Mouse (Mus musculus) erythroblast, adult 5-6 weeks (primary cell): ENCODE results near the gene Pla2g2f. TPM values are rescaled to one million over a fixed set of nuclear protein-coding genes. Genes with fewer than 3 reads are reported as not detected.

Source experiments
- total RNA-seq, 2 experiments: library from RNA; stranded (forward) in 1 of 2; stranded (reverse) in 1 of 2; fragments of 150-400 nt in 1 of 2; fragments of 200-764, 138-1000 nt in 1 of 2; gene quantifications; 2 replicates each; pipeline versions ENCODE4 v1.2.3 to v1.2.4; 2015 to 2017; ENCODE audit warnings: low replicate concordance in 2 of 2

The Pla2g2f gene
- total RNA-seq, 2 experiments from 2014 or later: not detected

Other genes starting within 250 kb of the Pla2g2f start
- gene Vwa5b1, start 121.7 kb downstream of the Pla2g2f start, total RNA-seq (2015; ENCODE audit: low replicate concordance): not detected in 2 replicates
- 2.4 TPM in 1 of 2 replicates, not detected in the other for gene Vwa5b1, start 121.7 kb downstream of the Pla2g2f start, total RNA-seq (2017; ENCODE audit: low replicate concordance)
- not detected in 2 replicates for gene Pla2g2c, start 32.8 kb downstream of the Pla2g2f start, total RNA-seq (2015; ENCODE audit: low replicate concordance)
- not detected in 2 replicates for gene Pla2g2c, start 32.8 kb downstream of the Pla2g2f start, total RNA-seq (2017; ENCODE audit: low replicate concordance)
- gene Ubxn10, start 20.5 kb downstream of the Pla2g2f start, total RNA-seq (2015; ENCODE audit: low replicate concordance): not detected in 2 replicates
- gene Ubxn10, start 20.5 kb downstream of the Pla2g2f start, total RNA-seq (2017; ENCODE audit: low replicate concordance): not detected in 2 replicates
- gene Pla2g2d, start 18.1 kb upstream of the Pla2g2f start, total RNA-seq (2015; ENCODE audit: low replicate concordance): 0.84 TPM in 1 of 2 replicates, not detected in the other
- gene Pla2g2d, start 18.1 kb upstream of the Pla2g2f start, total RNA-seq (2017; ENCODE audit: low replicate concordance): 0.26 TPM in 1 of 2 replicates, not detected in the other
- gene Pla2g5, start 105.9 kb upstream of the Pla2g2f start, total RNA-seq (2015; ENCODE audit: low replicate concordance): not detected in 2 replicates
- not detected in 2 replicates for gene Pla2g5, start 105.9 kb upstream of the Pla2g2f start, total RNA-seq (2017; ENCODE audit: low replicate concordance)
- 11.5 TPM in 1 of 2 replicates, not detected in the other for gene Gm13030, start 116.3 kb upstream of the Pla2g2f start, total RNA-seq (2015; ENCODE audit: low replicate concordance)
- gene Gm13030, start 116.3 kb upstream of the Pla2g2f start, total RNA-seq (2017; ENCODE audit: low replicate concordance): not detected in 2 replicates
- not detected in 2 replicates for gene Pla2g2e, start 120.3 kb upstream of the Pla2g2f start, total RNA-seq (2015; ENCODE audit: low replicate concordance)
- gene Pla2g2e, start 120.3 kb upstream of the Pla2g2f start, total RNA-seq (2017; ENCODE audit: low replicate concordance): not detected in 2 replicates
- gene Otud3, start 156.3 kb upstream of the Pla2g2f start, total RNA-seq (2015; ENCODE audit: low replicate concordance): 1.5 and 2.1 TPM in 2 replicates
- gene Otud3, start 156.3 kb upstream of the Pla2g2f start, total RNA-seq (2017; ENCODE audit: low replicate concordance): 0.26 and 3.8 TPM in 2 replicates
- gene Rnf186, start 209.5 kb upstream of the Pla2g2f start, total RNA-seq (2015; ENCODE audit: low replicate concordance): not detected in 2 replicates
- not detected in 2 replicates for gene Rnf186, start 209.5 kb upstream of the Pla2g2f start, total RNA-seq (2017; ENCODE audit: low replicate concordance)
- gene Tmco4, start 215.3 kb upstream of the Pla2g2f start, total RNA-seq (2015; ENCODE audit: low replicate concordance): 0.19 and 0.42 TPM in 2 replicates
- 1.4 and 2.5 TPM in 2 replicates for gene Tmco4, start 215.3 kb upstream of the Pla2g2f start, total RNA-seq (2017; ENCODE audit: low replicate concordance)